Comparison of ENCODE assay signal across 8 mouse cellular contexts in genomic region chr11:21061431-21061830, GRCm38 (mm10). TPM values are rescaled to one million over a fixed set of nuclear protein-coding genes. Genes with fewer than 3 reads are reported as not detected.
DNase-seq lines count a peak whose midpoint lies in the region; TF ChIP-seq lines count a peak whose summit lies in the region.
"Had no signal": no experiment of that assay in that cellular context is flagged by ENCODE, and none has a peak within 500 bp of the region (broad histone marks: within the 10 kb centered on the region; RNA-seq: fewer than 3 reads in every experiment).

No protein-coding gene starts in this region.

- peak; percentile 94 for DNase-seq in heart, adult 11 months
- no peak for DNase-seq in heart, adult 8-10 months (ENCODE audit: low spot score)
- DNase-seq in ovary, adult 18-20 months (ENCODE audit: low spot score) = peak; percentile 17
- no peak for DNase-seq in ovary, postnatal 14 days (ENCODE audit: low spot score)
- DNase-seq in kidney, postnatal 10 days = peak; percentile 7
- DNase-seq in urinary bladder, postnatal 10 days (ENCODE audit: low spot score) = no peak

- no peak for TF ChIP-seq POLR2A in small intestine, adult 2 months (IDR thresholded peaks at IDR 0.05; ENCODE audit: low read depth, low read length)

- peak overlapping the region; percentile 32; the same call in 1 of the 2 replicates for H3K27ac ChIP-seq in small intestine, adult 2 months (ENCODE audit: insufficient read depth, low read depth, low read length)
- H3K27ac ChIP-seq: limb, embryonic 12.5 days had no signal

- no peaks in the 10 kb centered on the region for H3K27me3 ChIP-seq in small intestine, adult 2 months (ENCODE audit: control insufficient read depth, insufficient read depth, low read length)
- H3K27me3 ChIP-seq: limb, embryonic 12.5 days had no signal

- H3K4me1 ChIP-seq in small intestine, adult 2 months (ENCODE audit: control insufficient read depth, insufficient read depth, insufficient read length, low read length) = peaks cover 23% of the 10 kb centered on the region
- H3K4me1 ChIP-seq: limb, embryonic 12.5 days had no signal

- 46% methylated on average over 8 of the region's 8 CpGs for WGBS in small intestine, adult 2 months

- no peak overlapping the region for H3K4me3 ChIP-seq in small intestine, adult 2 months (ENCODE audit: low read depth, low read length)
- H3K4me3 ChIP-seq: limb, embryonic 12.5 days had no signal

- H3K36me3 ChIP-seq in small intestine, adult 2 months (ENCODE audit: control insufficient read depth, insufficient read depth, low read length) = no peaks in the 10 kb centered on the region
- H3K36me3 ChIP-seq: limb, embryonic 12.5 days had no signal

- no peak for TF ChIP-seq CTCF in small intestine, adult 2 months (IDR thresholded peaks at IDR 0.05; ENCODE audit: extremely low read depth, insufficient read length, insufficient replicate concordance, low read depth, low read length)

RNA-seq across cellular contexts. Expression of gene Peli1, which starts 29.7 kb away (rescaled TPM):
- total RNA-seq in heart, adult 8-10 months (2022) = 10 to 100 TPM; 11.5 to 13.2 (median 12.2) TPM
- 35.2 and 113 TPM in 2 replicates for polyA plus RNA-seq in small intestine, adult 2 months (2012; rRNA removed)

Comparison
In these comparisons a context has a peak if more than half of its experiments do, and no peak if none do; other contexts are left out.
1. DNase-seq: peak in heart, adult 11 months (single experiment), ovary, adult 18-20 months (single experiment) and kidney, postnatal 10 days (single experiment); none in heart, adult 8-10 months (single experiment), ovary, postnatal 14 days (single experiment) and urinary bladder, postnatal 10 days (single experiment).